Comparison of ENCODE assay signal across 10 mouse cellular contexts in the genomic region with DNA sequence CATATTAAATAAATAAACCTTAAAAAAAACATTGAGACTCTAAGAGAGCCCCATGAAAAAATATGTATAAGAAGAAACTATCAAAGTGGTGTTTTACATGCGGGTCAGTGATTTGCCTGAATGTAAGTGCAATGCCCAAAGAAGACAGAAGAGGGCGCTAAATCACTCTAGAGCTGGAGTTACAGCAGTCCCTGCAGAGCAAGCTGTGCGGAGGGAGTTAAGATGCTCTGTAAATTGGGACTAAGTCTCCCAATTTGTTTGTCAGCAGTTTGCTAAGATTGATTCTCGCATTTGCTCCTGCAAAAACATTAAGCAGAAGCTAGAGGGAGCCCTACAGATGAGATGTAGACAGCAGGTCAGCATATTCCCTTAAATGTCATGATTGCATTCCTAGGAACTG. TPM values are rescaled to one million over a fixed set of nuclear protein-coding genes. Genes with fewer than 3 reads are reported as not detected.
DNase-seq lines count a peak whose midpoint lies in the region; ATAC-seq and TF ChIP-seq lines count a peak whose summit lies in the region.
"Had no signal": no experiment of that assay in that cellular context is flagged by ENCODE, and none has a peak within 500 bp of the region (broad histone marks: within the 10 kb centered on the region; RNA-seq: fewer than 3 reads in every experiment).

No protein-coding gene starts in this region.

- TF ChIP-seq EP300 in lung, postnatal 0 days (IDR thresholded peaks at IDR 0.05), result no peak

- TF ChIP-seq CTCF in lung, postnatal 0 days (IDR thresholded peaks at IDR 0.05), result peak; percentile 51

- H3K9ac ChIP-seq in lung, postnatal 0 days (replicated peaks; ENCODE audit: low read depth), result no peak overlapping the region

- 82% methylated on average over 4 of the region's 4 CpGs for WGBS in lung, postnatal 0 days

- intact Hi-C loops in left cerebral cortex, postnatal 36 days (cut with DNase I), result no loop called here

- H3K27ac ChIP-seq in lung, postnatal 0 days (ENCODE audit: low read length), result no peak overlapping the region

- peak; percentile 73 for DNase-seq in CD4-positive, CD25-positive, alpha-beta regulatory T cell, adult 2 months (ENCODE audit: low read depth, low spot score)
- peak; percentile 15 to 52 for DNase-seq in left cerebral cortex, adult 18-20 months (ENCODE audit: low spot score in 2 of 2)
- no peak for DNase-seq in left cerebral cortex, postnatal 36 days (ENCODE audit: low spot score in 2 of 2)
- DNase-seq in cerebellum, postnatal 14 days, result peak; percentile 18 to 57
- DNase-seq in lung, postnatal 0 days (ENCODE audit: low spot score), result peak; percentile 35
- DNase-seq in testis, postnatal 10 days (ENCODE audit: low spot score), result peak; percentile 79

- H3K27me3 ChIP-seq in lung, postnatal 0 days (replicated peaks; ENCODE audit: insufficient read depth, low read length), result no peaks in the 10 kb centered on the region

- no peaks in the 10 kb centered on the region for H3K9me3 ChIP-seq in lung, postnatal 0 days (ENCODE audit: low read length)

- no peak for ATAC-seq in CD4-positive, CD25-positive, alpha-beta regulatory T cell, adult 4 months
- ATAC-seq in lung, postnatal 0 days, result no peak
- no peak for ATAC-seq in frontal cortex, adult (ENCODE audit: low TSS enrichment)

- H3K4me1 ChIP-seq in lung, postnatal 0 days (ENCODE audit: insufficient read depth, low read depth, low read length), result peaks cover 1% of the 10 kb centered on the region; the same call in 1 of the 2 replicates

- H3K4me2 ChIP-seq in lung, postnatal 0 days (replicated peaks; ENCODE audit: low read depth, low read length), result no peak overlapping the region

- no peaks in the 10 kb centered on the region for H3K36me3 ChIP-seq in lung, postnatal 0 days (ENCODE audit: insufficient read depth, low read length)

- no peak overlapping the region for H3K4me3 ChIP-seq in lung, postnatal 0 days (ENCODE audit: low read depth, low read length)
- H3K4me3 ChIP-seq: erythroblast, embryonic 14.5 days had no signal

RNA-seq across cellular contexts. Expression of gene Slc47a2, which starts 37.3 kb away (rescaled TPM):
- not detected for polyA plus RNA-seq in CD4-positive, CD25-positive, alpha-beta regulatory T cell, adult 4 months (2017; shearing (Covaris generic))
- total RNA-seq in left cerebral cortex, adult 18-20 months (2021), result under 1 TPM; 0.14 to 0.59 TPM
- not detected for total RNA-seq in left cerebral cortex, postnatal 36 days (2021)
- 0.19 and 0.20 TPM in 2 replicates for polyA plus RNA-seq in lung, postnatal 0 days (2015; fragmentation: Nextera tagmentation; extraction: Ambion mirVana)
- polyA plus RNA-seq: erythroblast, embryonic 14.5 days; neural tube, embryonic 14.5 days had no signal

RNA-seq across cellular contexts. Expression of gene Aldh3a2, which starts 38.1 kb away (rescaled TPM):
- 10 to 100 TPM; 35.8 to 49.3 TPM for polyA plus RNA-seq in CD4-positive, CD25-positive, alpha-beta regulatory T cell, adult 4 months (2017; shearing (Covaris generic))
- total RNA-seq in left cerebral cortex, adult 18-20 months (2021), result 10 to 100 TPM; 50.8 to 54.9 TPM
- 10 to 100 TPM; 51.1 to 52.1 TPM for total RNA-seq in left cerebral cortex, postnatal 36 days (2021)
- polyA plus RNA-seq in lung, postnatal 0 days (2015; fragmentation: Nextera tagmentation; extraction: Ambion mirVana), result 67.4 and 68.4 TPM in 2 replicates
- polyA plus RNA-seq: erythroblast, embryonic 14.5 days had no signal

Comparison
In these comparisons a context has a peak if more than half of its experiments do, and no peak if none do; other contexts are left out.
1. DNase-seq: peak in CD4-positive, CD25-positive, alpha-beta regulatory T cell, adult 2 months (single experiment), left cerebral cortex, adult 18-20 months (2 of 2), cerebellum, postnatal 14 days (2 of 2), lung, postnatal 0 days (single experiment) and testis, postnatal 10 days (single experiment); none in left cerebral cortex, postnatal 36 days (0 of 2).